In genomic region chr11:41337134-41337533, GRCm38 (mm10) we compare ENCODE assay signal across 22 mouse cellular contexts.
A peak's percentile ranks its signal among the peaks of the same experiment; 100 is the strongest.
DNase-seq lines count a peak whose midpoint lies in the region; ATAC-seq and TF ChIP-seq lines count a peak whose summit lies in the region.
"Had no signal": no experiment of that assay in that cellular context is flagged by ENCODE, and none has a peak within 500 bp of the region (broad histone marks: within the 10 kb centered on the region; RNA-seq: fewer than 3 reads in every experiment).

No protein-coding gene starts in this region.

- 53% methylated on average over 3 of the region's 3 CpGs for WGBS in embryonic facial prominence, embryonic 14.5 days
- 82% methylated on average over 3 of the region's 3 CpGs for WGBS in embryonic facial prominence, embryonic 10.5 days
- WGBS in kidney, postnatal 0 days: 15% methylated on average over 3 of the region's 3 CpGs

- H3K4me1 ChIP-seq in embryonic facial prominence, embryonic 14.5 days (ENCODE audit: control insufficient read depth, insufficient read depth, low read length): no peaks in the 10 kb centered on the region
- no peaks in the 10 kb centered on the region for H3K4me1 ChIP-seq in embryonic facial prominence, embryonic 10.5 days
- H3K4me1 ChIP-seq in kidney, postnatal 0 days (replicated peaks; ENCODE audit: insufficient read depth, low read length): no peaks in the 10 kb centered on the region
- H3K4me1 ChIP-seq: forebrain, embryonic 12.5 days; heart, embryonic 15.5 days; limb, embryonic 13.5 days; liver, embryonic 15.5 days; midbrain, embryonic 12.5 days had no signal

- no peak for TF ChIP-seq CTCF in kidney, postnatal 0 days (IDR thresholded peaks at IDR 0.05; ENCODE audit: low read depth)

- no peak overlapping the region for H3K9ac ChIP-seq in embryonic facial prominence, embryonic 14.5 days (ENCODE audit: low read depth, low read length)
- H3K9ac ChIP-seq in kidney, postnatal 0 days (ENCODE audit: low read depth, low read length): no peak overlapping the region
- H3K9ac ChIP-seq: forebrain, embryonic 12.5 days; heart, embryonic 15.5 days; limb, embryonic 13.5 days; liver, embryonic 15.5 days; midbrain, embryonic 12.5 days had no signal

- no peak overlapping the region for H3K4me2 ChIP-seq in embryonic facial prominence, embryonic 14.5 days (ENCODE audit: low read depth, low read length)
- H3K4me2 ChIP-seq in kidney, postnatal 0 days (ENCODE audit: low read length): no peak overlapping the region
- H3K4me2 ChIP-seq: forebrain, embryonic 12.5 days; heart, embryonic 15.5 days; limb, embryonic 13.5 days; liver, embryonic 15.5 days; midbrain, embryonic 12.5 days had no signal

- DNase-seq in embryonic facial prominence, embryonic 14.5 days (ENCODE audit: low spot score): peak; percentile 14
- DNase-seq in embryonic facial prominence, embryonic 10.5 days (ENCODE audit: low spot score): no peak
- DNase-seq in kidney, postnatal 0 days (ENCODE audit: low spot score): peak; percentile 9
- DNase-seq in kidney, postnatal 25 days: no peak
- DNase-seq in cerebellum, adult 18-20 months: peak; percentile 12 to 14
- DNase-seq in cerebellum, postnatal 36 days: peak; percentile 3 to 15
- no peak for DNase-seq in layer of hippocampus, postnatal 36 days
- DNase-seq: adrenal gland, postnatal 36 days; B cell, adult 2 months; gastrocnemius, postnatal 25 days; heart, postnatal 4 days; lung, postnatal 10 days; right cerebral cortex, postnatal 25 days; thymus, postnatal 36 days had no signal

- H3K27ac ChIP-seq in embryonic facial prominence, embryonic 14.5 days (replicated peaks; ENCODE audit: low read depth, low read length): no peak overlapping the region
- no peak overlapping the region for H3K27ac ChIP-seq in embryonic facial prominence, embryonic 10.5 days (replicated peaks)
- no peak overlapping the region for H3K27ac ChIP-seq in kidney, postnatal 0 days
- H3K27ac ChIP-seq: forebrain, embryonic 12.5 days; heart, embryonic 15.5 days; limb, embryonic 13.5 days; liver, embryonic 15.5 days; midbrain, embryonic 12.5 days had no signal

- no peak for ATAC-seq in embryonic facial prominence, embryonic 14.5 days (ENCODE audit: low read depth)
- no peak for ATAC-seq in kidney, postnatal 0 days (replicated peaks; ENCODE audit: low FRiP score, low read depth)
- ATAC-seq: hindbrain, embryonic 16.5 days; intestine, postnatal 0 days had no signal

- H3K36me3 ChIP-seq in embryonic facial prominence, embryonic 14.5 days (ENCODE audit: control insufficient read depth, insufficient read depth, low read length): no peaks in the 10 kb centered on the region
- H3K36me3 ChIP-seq in embryonic facial prominence, embryonic 10.5 days (replicated peaks): no peaks in the 10 kb centered on the region
- no peaks in the 10 kb centered on the region for H3K36me3 ChIP-seq in kidney, postnatal 0 days (ENCODE audit: insufficient read depth, low read length)
- H3K36me3 ChIP-seq: forebrain, embryonic 12.5 days; heart, embryonic 15.5 days; limb, embryonic 13.5 days; liver, embryonic 15.5 days; midbrain, embryonic 12.5 days had no signal

- no peaks in the 10 kb centered on the region for H3K27me3 ChIP-seq in embryonic facial prominence, embryonic 14.5 days (replicated peaks; ENCODE audit: control insufficient read depth, insufficient read depth, low read length)
- no peaks in the 10 kb centered on the region for H3K27me3 ChIP-seq in embryonic facial prominence, embryonic 10.5 days (replicated peaks; ENCODE audit: low read depth, poor library complexity, severe bottlenecking)
- H3K27me3 ChIP-seq in kidney, postnatal 0 days (ENCODE audit: insufficient read depth, low read length): no peaks in the 10 kb centered on the region
- H3K27me3 ChIP-seq: forebrain, embryonic 12.5 days; heart, embryonic 15.5 days; limb, embryonic 13.5 days; liver, embryonic 15.5 days; midbrain, embryonic 12.5 days had no signal

- no peaks in the 10 kb centered on the region for H3K9me3 ChIP-seq in embryonic facial prominence, embryonic 14.5 days (ENCODE audit: control insufficient read depth, low read length)
- no peaks in the 10 kb centered on the region for H3K9me3 ChIP-seq in embryonic facial prominence, embryonic 10.5 days
- no peaks in the 10 kb centered on the region for H3K9me3 ChIP-seq in kidney, postnatal 0 days (replicated peaks; ENCODE audit: low read length)
- H3K9me3 ChIP-seq: forebrain, embryonic 12.5 days; heart, embryonic 15.5 days; limb, embryonic 13.5 days; liver, embryonic 15.5 days; midbrain, embryonic 12.5 days had no signal

- H3K4me3 ChIP-seq in embryonic facial prominence, embryonic 14.5 days (ENCODE audit: low read depth, low read length): no peak overlapping the region
- no peak overlapping the region for H3K4me3 ChIP-seq in embryonic facial prominence, embryonic 10.5 days
- H3K4me3 ChIP-seq in kidney, postnatal 0 days (replicated peaks; ENCODE audit: low read depth, low read length): no peak overlapping the region
- H3K4me3 ChIP-seq: forebrain, embryonic 12.5 days; heart, embryonic 15.5 days; limb, embryonic 13.5 days; liver, embryonic 15.5 days; midbrain, embryonic 12.5 days; myocyte had no signal

Comparison
In these comparisons a context has a peak if more than half of its experiments do, and no peak if none do; other contexts are left out.
1. DNase-seq: peak in embryonic facial prominence, embryonic 14.5 days (single experiment), kidney, postnatal 0 days (single experiment), cerebellum, adult 18-20 months (2 of 2) and cerebellum, postnatal 36 days (2 of 2); none in embryonic facial prominence, embryonic 10.5 days (single experiment), kidney, postnatal 25 days (0 of 2) and layer of hippocampus, postnatal 36 days (0 of 2).